Mouse (Mus musculus): Measurements from ENCODE around the gene Ccnc. TPM values are rescaled to one million over a fixed set of nuclear protein-coding genes. Genes with fewer than 3 reads are reported as not detected.
A peak's percentile ranks its signal among the peaks of the same experiment; 100 is the strongest.
"Not testable (repeated sequence)": the region's sequence is repeated elsewhere in the genome, so short reads cannot be mapped to it uniquely, and the experiment has no call there.

Gene Ccnc
- polyA plus RNA-seq, 1 experiment from 2014 or later = 60.5 TPM

DNA sequence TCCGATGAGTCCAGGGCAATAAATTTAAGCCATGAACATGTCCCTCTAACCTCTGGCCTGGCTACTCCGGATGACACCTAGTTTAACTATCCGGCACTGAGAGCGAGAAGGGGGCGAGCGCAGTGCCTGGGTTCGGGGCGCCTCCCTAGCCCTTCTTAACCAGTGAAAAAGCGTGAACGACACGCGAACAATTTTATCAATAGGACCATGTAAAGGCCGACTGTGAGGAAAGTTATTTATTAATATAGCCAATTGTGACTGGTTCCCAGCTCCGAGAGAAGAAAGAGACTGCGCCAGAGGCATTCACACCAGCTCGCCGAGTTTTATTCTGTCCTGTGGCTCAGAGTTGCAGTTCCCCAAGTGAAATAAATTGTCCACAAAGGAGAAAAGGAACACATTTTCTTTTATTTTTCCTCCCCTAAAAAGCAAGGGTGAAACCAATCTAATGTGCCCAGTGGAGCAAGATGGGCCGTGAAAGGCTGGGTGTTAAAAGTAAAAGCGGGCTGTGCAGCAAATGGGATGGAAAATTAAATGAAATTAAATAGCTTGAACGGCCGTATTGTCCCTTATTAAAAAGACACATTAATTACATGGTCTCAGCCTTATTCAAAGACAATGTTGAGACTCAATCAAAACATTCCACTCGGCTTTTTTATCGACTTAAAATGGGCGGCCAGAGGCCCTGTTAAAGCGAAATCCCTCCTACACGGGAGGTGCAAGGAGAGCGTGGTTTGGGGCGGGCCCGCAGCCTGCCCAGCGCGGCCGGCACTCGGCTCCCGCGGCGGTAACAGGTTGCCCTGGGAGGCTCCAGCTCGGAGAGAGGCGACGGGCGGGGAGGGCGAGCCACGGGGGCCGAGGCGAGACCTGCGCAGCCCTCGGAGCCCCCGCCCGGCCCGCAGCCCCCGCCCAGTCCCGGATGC lies 39.5 kb upstream of the Ccnc start:
- H3K4me2 ChIP-seq = peak overlapping the region; percentile 77
- no peak overlapping the region for H3K27ac ChIP-seq
- H3K4me1 ChIP-seq = peaks cover 14% of the 10 kb centered on the region
- peaks cover 81% of the 10 kb centered on the region for H3K27me3 ChIP-seq (replicated peaks)
- H3K9ac ChIP-seq = peak overlapping the region; percentile 32; the same call in 1 of the 2 replicates
- H3K9me3 ChIP-seq = no peaks in the 10 kb centered on the region
- peak; percentile 69 for ATAC-seq (replicated peaks)
- no peaks in the 10 kb centered on the region for H3K36me3 ChIP-seq (replicated peaks)
- H3K4me3 ChIP-seq = peak overlapping the region; percentile 40
- WGBS = 1% methylated on average over 51 of the region's 51 CpGs

DNA sequence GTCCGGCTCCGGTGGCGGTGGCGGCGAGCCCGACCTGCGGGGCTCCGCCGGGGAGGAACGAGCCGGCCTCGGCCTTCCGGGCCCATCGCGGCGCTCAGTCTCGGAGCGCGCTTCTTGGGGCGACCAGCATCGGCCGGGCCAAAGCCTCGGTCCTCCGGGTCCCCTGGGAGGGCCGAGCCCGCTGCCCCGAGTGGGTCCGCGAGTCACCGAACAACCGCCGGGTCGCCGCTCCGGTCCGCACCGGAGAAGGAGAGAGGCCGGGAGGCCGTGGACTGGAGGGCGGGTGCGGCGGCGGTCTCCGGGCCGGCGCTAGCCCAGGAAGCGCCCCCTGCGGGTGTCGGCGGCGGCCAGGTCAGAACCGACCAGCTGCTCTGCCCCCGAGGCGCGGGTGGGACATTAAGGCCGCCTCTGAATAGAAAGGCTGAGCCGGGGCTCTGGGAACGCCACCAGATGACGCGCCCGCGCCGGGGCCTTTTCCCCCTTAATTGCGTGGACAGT lies 38.7 kb upstream of the Ccnc start:
- Histone ChIP-seq H3K9ac (peak overlapping the region; percentile 32; the same call in 1 of the 2 replicates), H3K4me2 (peak overlapping the region; percentile 77), H3K4me3 (peak overlapping the region; percentile 40), H3K27ac (0 out of 2 replicates have a peak overlapping the region, but pooled peaks have one; percentile 15), H3K36me3 (replicated peaks) (no peaks in the 10 kb centered on the region), H3K9me3 (no peaks in the 10 kb centered on the region), H3K4me1 (peaks cover 14% of the 10 kb centered on the region), H3K27me3 (replicated peaks) (peaks cover 78% of the 10 kb centered on the region)
- ATAC-seq (replicated peaks) = peak; percentile 62
- WGBS = under 1% methylated on average over 62 of the region's 64 CpGs

DNA sequence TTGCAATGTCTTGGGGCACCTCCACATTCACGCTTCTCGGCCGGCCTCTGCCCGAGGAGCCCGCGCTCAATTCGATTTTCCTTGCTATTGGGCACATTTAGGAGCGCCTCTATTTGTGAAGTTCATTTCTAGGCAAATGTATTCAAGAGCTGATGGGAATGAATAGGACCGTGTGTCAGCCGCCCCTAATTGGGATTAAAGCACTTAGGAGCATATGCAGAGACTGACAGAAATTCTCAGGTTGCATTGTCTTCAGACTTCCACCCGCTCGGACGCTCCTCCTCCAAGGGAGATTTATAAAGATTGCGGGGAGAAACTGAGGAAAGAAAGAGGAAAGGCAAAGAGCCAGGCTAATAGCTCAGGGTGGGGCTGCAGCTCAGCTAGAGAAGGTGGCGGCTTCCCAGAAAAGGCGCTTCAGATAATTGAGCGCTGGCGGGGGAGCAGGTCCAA lies 38.0 kb upstream of the Ccnc start:
- H3K4me3 ChIP-seq = peak overlapping the region; percentile 40; the same call in 1 of the 2 replicates
- H3K4me2 ChIP-seq = peak overlapping the region; percentile 28; the same call in 1 of the 2 replicates
- 0 out of 2 replicates have a peak, but pooled peaks have one; percentile 3 for ATAC-seq (replicated peaks)
- H3K27ac ChIP-seq = no peak overlapping the region
- H3K36me3 ChIP-seq (replicated peaks) = no peaks in the 10 kb centered on the region
- peaks cover 72% of the 10 kb centered on the region for H3K27me3 ChIP-seq (replicated peaks)
- no peak overlapping the region for H3K9ac ChIP-seq
- peaks cover 14% of the 10 kb centered on the region for H3K4me1 ChIP-seq
- WGBS = under 1% methylated on average over 18 of the region's 18 CpGs
- H3K9me3 ChIP-seq = no peaks in the 10 kb centered on the region

DNA sequence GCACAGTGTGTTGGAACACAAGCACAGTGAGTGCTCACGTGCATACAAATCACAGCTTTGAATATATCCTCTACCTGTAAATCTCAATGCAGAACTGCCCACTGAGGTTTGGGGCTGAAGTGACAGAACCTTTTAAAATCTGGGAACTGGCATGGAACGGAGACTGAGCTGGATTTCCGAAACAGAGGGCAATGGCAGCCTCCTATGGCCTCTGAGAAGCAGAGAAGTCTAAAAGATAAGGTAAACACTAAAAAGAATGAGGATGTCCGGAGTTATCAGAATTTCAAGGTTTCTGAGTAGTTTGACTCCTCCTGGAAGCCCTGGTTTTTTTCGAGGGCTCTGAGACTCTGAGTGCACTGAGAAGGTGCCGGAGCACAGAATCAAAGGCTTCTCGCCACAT lies 37.3 kb upstream of the Ccnc start:
- H3K4me2 ChIP-seq = no peak overlapping the region
- H3K27ac ChIP-seq = no peak overlapping the region
- no peak overlapping the region for H3K9ac ChIP-seq
- 5% methylated on average over 7 of the region's 7 CpGs for whole genome bisulfite sequencing
- H3K4me3 ChIP-seq = no peak overlapping the region
- H3K36me3 ChIP-seq (replicated peaks) = no peaks in the 10 kb centered on the region
- peaks cover 72% of the 10 kb centered on the region for H3K27me3 ChIP-seq (replicated peaks)
- ATAC-seq (replicated peaks) = no peak
- H3K9me3 ChIP-seq = no peaks in the 10 kb centered on the region
- peaks cover 14% of the 10 kb centered on the region for H3K4me1 ChIP-seq

DNA sequence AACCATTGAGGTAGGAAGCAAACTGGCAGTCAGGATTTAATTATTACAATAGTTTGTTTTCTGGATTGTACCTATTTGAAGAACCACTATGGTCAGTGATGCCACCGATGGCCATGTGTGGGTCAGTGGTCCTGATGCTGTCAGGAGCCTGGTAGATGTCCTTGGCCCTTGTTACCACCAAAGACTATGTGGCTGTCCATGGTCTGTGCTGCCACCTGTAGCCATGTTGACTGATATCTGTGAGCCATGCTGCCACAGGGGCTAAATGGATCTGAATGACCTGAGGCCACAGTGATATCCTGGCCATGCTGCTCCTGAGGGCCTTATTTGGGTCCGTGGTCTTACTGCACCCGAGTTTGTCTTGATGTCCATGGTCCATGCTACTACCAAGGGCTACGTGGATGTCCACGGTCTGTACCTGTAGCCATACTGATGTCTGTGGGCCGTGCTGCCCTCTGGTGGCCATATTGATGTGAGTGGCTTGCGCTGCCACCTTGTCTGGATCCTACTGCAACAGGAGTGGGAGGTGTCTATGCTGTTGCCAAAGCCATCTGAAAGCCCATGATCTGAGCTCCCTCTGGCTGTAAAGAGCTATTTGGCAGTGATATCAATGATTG lies 31.8 kb upstream of the Ccnc start:
- peak; percentile 75; the same call in 1 of the 2 replicates for ATAC-seq (replicated peaks)
- Histone ChIP-seq H3K36me3 (replicated peaks) (no peaks in the 10 kb centered on the region), H3K4me3 (no peak overlapping the region), H3K27ac (no peak overlapping the region), H3K9me3 (no peaks in the 10 kb centered on the region), H3K9ac (no peak overlapping the region), H3K4me2 (no peak overlapping the region), H3K27me3 (replicated peaks) (peaks cover 35% of the 10 kb centered on the region), H3K4me1 (no peaks in the 10 kb centered on the region)
- 34% methylated on average over 7 of the region's 7 CpGs for WGBS

DNA sequence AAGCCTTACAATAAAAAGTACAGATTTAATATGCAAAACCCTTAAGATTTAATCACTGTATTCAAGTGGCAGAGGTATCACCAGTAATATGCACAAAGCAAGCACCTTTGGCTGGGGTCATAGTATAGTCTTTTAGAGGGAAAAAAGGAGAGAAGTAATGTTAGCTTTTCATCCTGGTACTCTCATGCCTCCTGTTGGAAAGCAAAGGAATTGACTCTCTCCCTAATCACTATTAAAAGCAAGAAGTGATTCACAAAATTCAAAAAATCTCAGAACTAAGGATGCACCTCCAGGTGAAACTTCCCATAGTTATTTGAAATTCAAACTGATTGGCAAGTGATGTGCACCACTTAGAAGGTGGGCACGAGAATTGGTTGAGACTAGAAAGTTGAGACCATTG lies 22.5 kb upstream of the Ccnc start:
- WGBS = 58% methylated on average over 1 of the region's 1 CpGs
- Histone ChIP-seq H3K27me3 (replicated peaks) (no peaks in the 10 kb centered on the region), H3K9me3 (no peaks in the 10 kb centered on the region), H3K4me3 (no peak overlapping the region), H3K9ac (no peak overlapping the region), H3K36me3 (replicated peaks) (no peaks in the 10 kb centered on the region), H3K4me1 (no peaks in the 10 kb centered on the region), H3K27ac (no peak overlapping the region), H3K4me2 (no peak overlapping the region)
- no peak for ATAC-seq (replicated peaks)

DNA sequence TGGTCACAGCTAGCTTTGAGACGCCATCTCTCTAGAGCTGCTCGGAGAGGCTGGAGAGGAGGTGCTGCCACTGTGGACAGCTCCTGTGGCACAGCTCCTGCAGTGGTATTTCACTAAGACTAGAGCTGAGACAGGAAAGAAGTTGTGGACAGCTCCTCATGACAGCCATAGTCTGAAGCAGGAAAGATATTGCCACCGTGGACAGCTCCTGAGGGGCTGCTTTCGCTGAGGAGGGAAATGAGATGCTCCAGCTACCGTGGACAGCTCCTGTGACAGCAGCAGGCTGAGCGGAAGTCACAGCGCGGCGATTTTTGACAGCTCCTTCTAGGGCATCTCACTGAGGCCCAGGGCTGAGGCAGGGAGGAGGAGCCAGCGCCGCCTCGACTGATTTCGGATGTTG lies 15.4 kb upstream of the Ccnc start:
- Histone ChIP-seq H3K27ac (no peak overlapping the region), H3K9ac (no peak overlapping the region), H3K4me3 (peak overlapping the region; percentile 9), H3K4me2 (peak overlapping the region; percentile 35), H3K27me3 (replicated peaks) (peaks cover 13% of the 10 kb centered on the region; the same call in 1 of the 2 replicates), H3K36me3 (replicated peaks) (no peaks in the 10 kb centered on the region), H3K9me3 (no peaks in the 10 kb centered on the region), H3K4me1 (0 out of 2 replicates have a peak, but pooled peaks cover 4% of the 10 kb centered on the region)
- WGBS = 5% methylated on average over 13 of the region's 13 CpGs
- ATAC-seq (replicated peaks) = peak; percentile 81

DNA sequence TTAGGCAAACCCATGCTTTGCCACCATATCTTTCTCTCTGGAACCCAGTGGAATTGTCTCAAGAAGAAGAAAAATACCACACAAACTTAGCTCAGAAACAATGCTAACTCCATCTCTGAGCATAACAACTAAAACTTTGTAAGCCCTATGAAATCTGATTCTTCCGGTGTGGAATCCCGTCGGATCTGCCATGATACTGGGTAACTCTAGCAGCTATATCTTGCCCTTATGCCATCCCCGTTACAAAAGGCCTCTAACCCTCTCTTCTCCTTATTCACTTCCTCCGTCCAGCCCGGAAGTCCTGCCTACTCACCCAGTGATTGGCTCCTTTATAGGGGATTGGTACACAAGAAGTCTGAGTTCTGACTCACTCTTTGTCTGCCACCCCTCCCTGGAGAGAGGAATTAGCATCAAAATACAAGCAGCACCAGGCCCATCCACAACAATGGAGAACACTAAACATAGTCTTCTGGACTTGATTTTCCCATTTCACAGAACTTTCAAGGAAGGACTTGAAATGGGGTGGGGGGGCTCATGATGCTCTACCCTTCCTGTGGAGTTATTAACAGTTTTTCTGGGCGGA lies 4.7 kb upstream of the Ccnc start:
- H3K9ac ChIP-seq = no peak overlapping the region
- H3K4me1 ChIP-seq = no peaks in the 10 kb centered on the region
- no peaks in the 10 kb centered on the region for H3K27me3 ChIP-seq (replicated peaks)
- H3K9me3 ChIP-seq = no peaks in the 10 kb centered on the region
- H3K4me3 ChIP-seq = no peak overlapping the region
- 35% methylated on average over 7 of the region's 7 CpGs for WGBS
- no peak for ATAC-seq (replicated peaks)
- no peak overlapping the region for H3K27ac ChIP-seq
- no peak overlapping the region for H3K4me2 ChIP-seq
- H3K36me3 ChIP-seq (replicated peaks) = no peaks in the 10 kb centered on the region

DNA sequence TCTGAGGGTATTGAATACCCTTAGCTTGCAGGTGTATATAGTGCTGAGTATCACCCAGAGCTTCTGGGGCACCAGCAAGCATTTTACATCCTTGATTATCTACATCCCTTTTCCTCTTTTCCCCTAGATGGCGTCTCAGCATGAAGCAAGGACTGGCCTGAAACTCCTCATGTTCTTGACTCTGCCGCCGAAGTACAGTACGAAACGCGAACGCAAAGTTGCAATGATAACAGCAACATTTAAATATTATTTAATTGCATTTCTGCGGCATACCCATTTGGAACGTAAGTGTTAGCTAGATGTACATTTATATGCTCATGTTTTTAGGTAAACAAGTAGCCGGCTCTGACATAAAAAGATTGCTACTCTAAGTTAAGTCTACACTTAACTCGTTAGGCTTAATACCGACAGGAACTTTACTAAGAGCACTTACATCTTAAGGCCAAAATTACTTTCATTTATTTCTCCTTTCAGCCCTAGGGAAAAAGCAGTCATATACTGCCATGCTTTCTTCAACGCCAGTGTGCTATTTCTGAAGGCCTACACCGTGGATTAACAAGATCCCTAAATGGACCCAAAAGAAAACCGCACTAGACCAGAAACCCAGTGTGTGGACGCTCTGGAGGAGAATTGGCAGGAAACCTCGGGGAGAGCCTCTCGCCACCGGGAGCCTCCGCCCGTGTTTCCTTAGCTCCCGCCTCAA lies 438 bp upstream of the Ccnc start:
- H3K4me1 ChIP-seq = peaks cover 12% of the 10 kb centered on the region
- H3K4me2 ChIP-seq = peak overlapping the region; percentile 69
- WGBS = 1% methylated on average over 22 of the region's 22 CpGs
- H3K36me3 ChIP-seq (replicated peaks) = no peaks in the 10 kb centered on the region
- H3K4me3 ChIP-seq = peak overlapping the region; percentile 77
- H3K27me3 ChIP-seq (replicated peaks) = no peaks in the 10 kb centered on the region
- H3K27ac ChIP-seq = peak overlapping the region; percentile 87
- peak; percentile 85 for ATAC-seq (replicated peaks)
- no peaks in the 10 kb centered on the region for H3K9me3 ChIP-seq
- peak overlapping the region; percentile 82 for H3K9ac ChIP-seq

DNA sequence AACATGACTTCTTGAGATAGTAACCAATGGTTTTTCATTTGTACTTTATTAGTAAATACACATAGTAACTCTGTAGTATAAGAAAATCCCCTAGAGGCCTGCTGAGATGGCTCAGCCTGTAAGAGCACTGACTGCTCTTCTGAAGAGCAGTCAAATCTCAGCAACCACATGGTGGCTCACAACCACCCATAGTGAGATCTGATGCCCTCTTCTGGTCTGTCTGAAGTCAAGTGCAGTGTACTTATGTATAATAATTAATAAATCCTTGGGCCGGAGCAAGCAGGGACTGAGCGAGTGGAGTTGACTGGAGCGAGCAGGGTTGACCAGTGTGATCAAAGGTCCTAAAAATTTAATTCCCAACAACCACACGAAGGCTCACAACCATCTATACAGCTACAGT lies 11.7 kb downstream of the Ccnc start:
- Histone ChIP-seq H3K4me1 (no peaks in the 10 kb centered on the region), H3K9me3 (no peaks in the 10 kb centered on the region), H3K36me3 (replicated peaks) (peaks cover 14% of the 10 kb centered on the region; the same call in 1 of the 2 replicates), H3K27me3 (replicated peaks) (no peaks in the 10 kb centered on the region), H3K9ac (no peak overlapping the region), H3K4me3 (no peak overlapping the region), H3K27ac (no peak overlapping the region), H3K4me2 (no peak overlapping the region)
- no peak for ATAC-seq (replicated peaks)
- WGBS = 91% methylated on average over 4 of the region's 4 CpGs

DNA sequence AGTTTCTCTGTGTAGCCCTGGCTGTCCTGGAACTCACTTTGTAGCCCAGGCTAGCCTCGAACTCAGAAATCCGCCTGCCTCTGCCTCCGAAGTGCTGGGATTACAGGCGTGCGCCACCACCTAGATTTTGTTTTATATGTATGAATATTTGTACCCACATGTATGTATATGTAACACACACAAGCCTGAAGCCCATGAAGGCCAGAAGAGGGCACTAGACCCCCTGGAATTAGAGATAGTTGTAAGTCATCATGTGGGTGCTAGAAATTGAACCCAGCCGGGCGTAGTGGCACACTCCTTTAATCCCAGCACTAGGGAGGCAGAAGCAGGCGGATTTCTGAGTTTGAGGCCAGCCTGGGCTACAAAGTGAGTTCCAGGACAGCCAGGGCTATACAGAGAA lies 16.6 kb downstream of the Ccnc start:
- H3K9ac ChIP-seq; H3K4me2 ChIP-seq; H3K4me1 ChIP-seq; ATAC-seq (replicated peaks); H3K27ac ChIP-seq; H3K27me3 ChIP-seq (replicated peaks); H3K4me3 ChIP-seq; H3K9me3 ChIP-seq: not testable (repeated sequence)
- H3K36me3 ChIP-seq (replicated peaks) = peaks cover 16% of the 10 kb centered on the region; the same call in 1 of the 2 replicates
- WGBS = 98% methylated on average over 8 of the region's 8 CpGs

Data from midbrain, embryonic 15.5 days (tissue).